Mouse (Mus musculus): ENCODE results near the gene Lilr4b. TPM values are rescaled to one million over a fixed set of nuclear protein-coding genes. Genes with fewer than 3 reads are reported as not detected.
"Not testable (repeated sequence)": the region's sequence is repeated elsewhere in the genome, so short reads cannot be mapped to it uniquely, and the experiment has no call there.

Gene Lilr4b
- polyA plus RNA-seq (2016; fragmentation: Nextera tagmentation; extraction: Ambion mirVana): 0.38 TPM in 1 of 2 replicates, not detected in the other

- not testable (repeated sequence) for H3K27ac ChIP-seq; ATAC-seq (ENCODE audit: low FRiP score); H3K36me3 ChIP-seq; H3K4me3 ChIP-seq; H3K9ac ChIP-seq; H3K27me3 ChIP-seq; H3K4me1 ChIP-seq; H3K4me2 ChIP-seq (replicated peaks); H3K9me3 ChIP-seq (replicated peaks)
- WGBS: 94% methylated on average over 1 of the region's 3 CpGs
Observed at GRCm38 (mm10) chr10:51480397-51480796, at the start of gene Lilr4b, which contains the start of gene Gm49339. TSS of gene Lilr4b (plus strand) at chr10:51480632. TSS of gene Gm49339 (plus strand) at chr10:51480612.

- H3K27ac ChIP-seq: no peak overlapping the region
Observed at GRCm38 (mm10) chr10:51432940-51433339, 47.5 kb upstream of the Lilr4b start.

DNA sequence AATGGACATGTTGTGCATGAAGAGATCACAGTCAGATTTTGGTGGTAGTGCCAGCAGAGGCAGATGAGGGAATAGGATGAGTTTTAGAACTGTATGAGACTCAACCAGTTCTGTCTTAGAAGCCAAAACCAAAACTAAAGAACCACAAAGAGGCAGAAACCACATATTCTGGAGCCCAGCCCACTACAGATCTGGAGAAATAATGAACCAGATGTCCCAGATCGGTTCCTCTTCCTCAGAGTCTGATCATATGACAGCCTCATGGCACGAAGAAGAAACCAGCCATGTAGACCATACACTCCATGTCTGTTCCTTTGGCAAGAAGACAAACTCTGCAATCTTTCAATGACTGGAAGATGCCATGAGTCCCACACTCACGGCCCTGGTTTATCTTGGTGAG lies 44.7 kb upstream of the Lilr4b start:
- Histone ChIP-seq H3K4me2 (replicated peaks) (no peak overlapping the region), H3K27me3 (no peaks in the 10 kb centered on the region), H3K9me3 (replicated peaks) (no peaks in the 10 kb centered on the region), H3K4me1 (no peaks in the 10 kb centered on the region), H3K27ac (no peak overlapping the region), H3K4me3 (no peak overlapping the region), H3K9ac (no peak overlapping the region), H3K36me3 (no peaks in the 10 kb centered on the region)
- WGBS: 89% methylated on average over 3 of the region's 3 CpGs
- no peak for ATAC-seq (ENCODE audit: low FRiP score)

More at GRCm38 (mm10) chr10:51432940-51433339, 47.5 kb upstream of the Lilr4b start:
- Histone ChIP-seq H3K27me3 (no peaks in the 10 kb centered on the region), H3K36me3 (no peaks in the 10 kb centered on the region), H3K9me3 (replicated peaks) (no peaks in the 10 kb centered on the region), H3K9ac (no peak overlapping the region), H3K4me1 (no peaks in the 10 kb centered on the region), H3K4me3 (no peak overlapping the region), H3K4me2 (replicated peaks) (no peak overlapping the region)
- ATAC-seq (ENCODE audit: low FRiP score): no peak

- no peak for ATAC-seq (ENCODE audit: low FRiP score)
- WGBS: 85% methylated on average over 4 of the region's 4 CpGs
- H3K9ac ChIP-seq: no peak overlapping the region
Observed at GRCm38 (mm10) chr10:51451610-51452009, 28.8 kb upstream of the Lilr4b start.

GRCm38 (mm10) chr10:51453616-51454298 lies 26.7 kb upstream of the Lilr4b start:
- Histone ChIP-seq H3K9me3 (replicated peaks) (no peaks in the 10 kb centered on the region), H3K9ac (no peak overlapping the region), H3K36me3 (no peaks in the 10 kb centered on the region), H3K4me3 (no peak overlapping the region), H3K27ac (no peak overlapping the region), H3K27me3 (no peaks in the 10 kb centered on the region), H3K4me1 (no peaks in the 10 kb centered on the region), H3K4me2 (replicated peaks) (no peak overlapping the region)
- 79% methylated on average over 1 of the region's 1 CpGs for WGBS
- no peak for ATAC-seq (ENCODE audit: low FRiP score)

More at GRCm38 (mm10) chr10:51451610-51452009, 28.8 kb upstream of the Lilr4b start:
- Histone ChIP-seq H3K9me3 (replicated peaks) (no peaks in the 10 kb centered on the region), H3K4me3 (no peak overlapping the region), H3K27me3 (no peaks in the 10 kb centered on the region), H3K27ac (no peak overlapping the region), H3K4me1 (no peaks in the 10 kb centered on the region), H3K36me3 (no peaks in the 10 kb centered on the region), H3K4me2 (replicated peaks) (no peak overlapping the region)

GRCm38 (mm10) chr10:51454365-51454764 lies 26.1 kb upstream of the Lilr4b start:
- Histone ChIP-seq H3K27me3 (no peaks in the 10 kb centered on the region), H3K27ac (no peak overlapping the region), H3K4me2 (replicated peaks) (no peak overlapping the region), H3K4me3 (no peak overlapping the region), H3K9me3 (replicated peaks) (no peaks in the 10 kb centered on the region), H3K36me3 (no peaks in the 10 kb centered on the region), H3K4me1 (no peaks in the 10 kb centered on the region), H3K9ac (no peak overlapping the region)
- WGBS: 79% methylated on average over 1 of the region's 1 CpGs
- no peak for ATAC-seq (ENCODE audit: low FRiP score)

DNA sequence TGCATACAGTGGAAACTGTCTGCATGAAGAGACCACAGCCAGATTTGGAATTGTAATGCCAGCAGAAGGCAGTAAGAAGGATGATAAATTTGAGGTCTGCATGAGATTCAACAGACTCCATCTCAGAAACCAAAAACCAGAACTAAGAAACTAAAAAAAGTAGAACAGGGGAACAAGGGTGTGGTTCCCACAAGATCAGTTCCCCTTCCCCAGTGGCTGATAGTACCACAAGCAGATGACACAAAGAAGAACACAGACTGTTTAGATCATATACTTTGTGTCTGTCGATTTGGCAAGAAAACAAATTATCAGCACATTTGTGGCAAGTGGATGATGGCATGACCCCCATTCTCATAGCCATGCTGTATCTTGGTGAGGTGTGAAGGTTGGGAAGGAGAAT lies 24.7 kb upstream of the Lilr4b start:
- H3K4me2 ChIP-seq (replicated peaks): no peak overlapping the region
- H3K4me3 ChIP-seq: no peak overlapping the region
- H3K4me1 ChIP-seq: no peaks in the 10 kb centered on the region
- H3K27ac ChIP-seq: no peak overlapping the region
- ATAC-seq (ENCODE audit: low FRiP score): no peak
- H3K9ac ChIP-seq: no peak overlapping the region
- 81% methylated on average over 1 of the region's 1 CpGs for WGBS
- no peaks in the 10 kb centered on the region for H3K9me3 ChIP-seq (replicated peaks)
- no peaks in the 10 kb centered on the region for H3K27me3 ChIP-seq
- H3K36me3 ChIP-seq: no peaks in the 10 kb centered on the region

DNA sequence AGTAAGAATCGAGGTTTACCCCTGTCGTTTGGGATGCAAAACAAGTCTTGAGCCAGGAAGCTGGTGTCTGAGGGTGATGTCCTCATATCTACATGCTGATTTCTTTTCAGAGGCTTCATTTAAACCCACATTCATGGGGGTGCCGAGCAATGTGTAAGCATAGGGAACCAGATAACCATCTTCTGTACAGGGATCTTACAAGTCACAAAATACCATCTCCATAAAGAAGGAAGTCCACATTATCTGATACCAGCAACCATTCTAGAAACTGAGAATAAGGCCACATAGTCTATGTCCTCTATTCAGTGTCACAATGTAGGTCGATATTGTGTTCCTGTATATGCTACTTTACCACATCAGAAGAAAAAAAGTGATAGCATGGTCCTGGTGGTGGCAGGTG lies 24.1 kb upstream of the Lilr4b start:
- no peak for ATAC-seq (ENCODE audit: low FRiP score)
- H3K27ac ChIP-seq: no peak overlapping the region
- H3K9ac ChIP-seq: no peak overlapping the region
- no peaks in the 10 kb centered on the region for H3K9me3 ChIP-seq (replicated peaks)
- 79% methylated on average over 4 of the region's 4 CpGs for WGBS
- no peak overlapping the region for H3K4me2 ChIP-seq (replicated peaks)
- no peaks in the 10 kb centered on the region for H3K4me1 ChIP-seq
- no peaks in the 10 kb centered on the region for H3K27me3 ChIP-seq
- no peaks in the 10 kb centered on the region for H3K36me3 ChIP-seq
- H3K4me3 ChIP-seq: no peak overlapping the region

DNA sequence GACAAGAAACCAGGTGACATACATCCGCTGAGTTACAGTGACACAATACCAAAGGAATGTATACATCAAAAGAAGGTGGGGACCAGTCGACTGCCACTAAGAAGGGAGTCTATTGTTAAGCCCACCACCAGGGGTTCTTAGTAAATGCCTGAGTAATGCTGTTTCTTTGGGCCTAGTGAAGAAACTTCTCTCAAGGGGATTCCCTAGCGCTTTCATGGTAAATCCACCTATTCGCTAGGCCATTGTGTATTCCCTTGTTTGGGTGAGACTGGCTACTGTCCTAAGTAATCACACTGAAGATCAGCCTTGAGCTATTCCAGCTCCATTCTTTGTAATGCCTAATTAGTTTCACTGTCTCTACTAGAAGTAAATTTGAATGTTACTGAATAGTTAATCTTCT lies 16.6 kb upstream of the Lilr4b start:
- not testable (repeated sequence) for H3K4me3 ChIP-seq; H3K4me2 ChIP-seq (replicated peaks); H3K4me1 ChIP-seq; H3K36me3 ChIP-seq; H3K27me3 ChIP-seq; H3K9me3 ChIP-seq (replicated peaks); H3K27ac ChIP-seq; ATAC-seq (ENCODE audit: low FRiP score); H3K9ac ChIP-seq
- WGBS: 32% methylated on average over 4 of the region's 4 CpGs

- WGBS: no CpG with 5 or more reads among the region's 2 CpGs
Observed at GRCm38 (mm10) chr10:51490691-51491090, 10.3 kb downstream of the Lilr4b start, which contains the start of gene Lilrb4a. TSS of gene Lilrb4a (plus strand) at chr10:51490956.

GRCm38 (mm10) chr10:51520021-51520420 lies 39.6 kb downstream of the Lilr4b start:
- no peaks in the 10 kb centered on the region for H3K36me3 ChIP-seq
- H3K9ac ChIP-seq: no peak overlapping the region
- no peak for ATAC-seq (ENCODE audit: low FRiP score)
- no peak overlapping the region for H3K4me3 ChIP-seq
- H3K9me3 ChIP-seq (replicated peaks): no peaks in the 10 kb centered on the region
- no peak overlapping the region for H3K4me2 ChIP-seq (replicated peaks)
- no peaks in the 10 kb centered on the region for H3K27me3 ChIP-seq
- H3K27ac ChIP-seq: no peak overlapping the region
- H3K4me1 ChIP-seq: no peaks in the 10 kb centered on the region

More at GRCm38 (mm10) chr10:51490691-51491090, 10.3 kb downstream of the Lilr4b start, which contains the start of gene Lilrb4a:
- not testable (repeated sequence) for H3K4me3 ChIP-seq; H3K9ac ChIP-seq; H3K9me3 ChIP-seq (replicated peaks); H3K36me3 ChIP-seq; H3K27me3 ChIP-seq; H3K27ac ChIP-seq; H3K4me1 ChIP-seq; H3K4me2 ChIP-seq (replicated peaks); ATAC-seq (ENCODE audit: low FRiP score)

DNA sequence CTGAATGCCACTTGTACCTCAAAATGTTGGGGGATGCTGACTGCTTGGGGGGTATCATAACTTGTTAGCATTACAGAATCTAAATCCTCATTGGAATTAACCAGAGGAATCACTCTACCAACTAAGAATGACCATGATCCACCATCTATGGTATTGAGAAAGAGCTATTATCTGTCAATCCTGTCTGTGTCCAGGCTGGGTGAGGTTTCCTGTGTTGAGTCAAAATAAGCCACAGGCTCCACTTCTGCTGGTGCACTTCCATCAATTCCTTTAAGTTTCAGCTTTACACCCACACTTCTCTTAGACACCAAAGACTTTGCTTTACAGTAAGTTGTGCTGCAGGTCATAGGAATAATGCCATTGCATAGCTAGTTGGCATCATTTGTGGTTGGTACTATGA lies 41.0 kb downstream of the Lilr4b start:
- Histone ChIP-seq H3K4me2 (replicated peaks) (no peak overlapping the region), H3K9ac (no peak overlapping the region), H3K36me3 (no peaks in the 10 kb centered on the region), H3K4me1 (no peaks in the 10 kb centered on the region), H3K9me3 (replicated peaks) (no peaks in the 10 kb centered on the region), H3K27me3 (no peaks in the 10 kb centered on the region), H3K4me3 (no peak overlapping the region), H3K27ac (no peak overlapping the region)
- no peak for ATAC-seq (ENCODE audit: low FRiP score)

GRCm38 (mm10) chr10:51526090-51526489 lies 45.7 kb downstream of the Lilr4b start:
- Histone ChIP-seq H3K27me3 (no peaks in the 10 kb centered on the region), H3K27ac (no peak overlapping the region), H3K4me1 (no peaks in the 10 kb centered on the region), H3K9ac (no peak overlapping the region), H3K36me3 (no peaks in the 10 kb centered on the region), H3K4me3 (no peak overlapping the region), H3K9me3 (replicated peaks) (no peaks in the 10 kb centered on the region), H3K4me2 (replicated peaks) (no peak overlapping the region)
- WGBS: 74% methylated on average over 7 of the region's 7 CpGs
- no peak for ATAC-seq (ENCODE audit: low FRiP score)
